Mouse (Mus musculus): Measurements from ENCODE around the gene Lipi. TPM values are rescaled to one million over a fixed set of nuclear protein-coding genes. Genes with fewer than 3 reads are reported as not detected.

The Lipi gene
- total RNA-seq (2014; rRNA removed) (not detected in 2 replicates), polyA plus RNA-seq (2012; rRNA removed) (not detected in 2 replicates)

DNA sequence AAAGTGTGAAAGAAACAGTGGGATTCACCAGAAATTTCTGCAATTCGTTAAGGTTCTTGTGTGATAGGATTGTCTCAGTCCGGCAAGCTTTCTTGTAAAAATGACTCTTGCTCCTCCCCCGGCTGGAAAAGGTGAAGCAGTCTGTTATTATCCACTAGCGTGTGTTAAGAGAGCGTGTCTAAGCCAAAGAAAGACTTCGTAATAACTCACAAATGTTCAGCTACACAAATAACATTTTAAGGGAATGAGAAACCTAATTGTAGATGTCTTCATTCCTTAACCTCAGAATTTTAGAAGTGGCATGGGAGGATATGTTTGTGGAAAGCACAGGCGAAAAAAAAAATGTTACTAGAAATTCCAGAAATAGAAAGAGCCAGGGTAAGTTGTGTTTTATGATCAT, at the start of gene Lipi:
Lipi (minus strand) TSS at position 101 of the 400 bp plus-strand sequence.
- no peaks in the 10 kb centered on the region for H3K27me3 ChIP-seq (ENCODE audit: control insufficient read depth, insufficient read depth, low read length)
- no peak for TF ChIP-seq CTCF (IDR thresholded peaks at IDR 0.05; ENCODE audit: low read depth, low read length)
- no peak for DNase-seq (ENCODE audit: extremely low read depth, low read depth, low spot score)
- H3K9ac ChIP-seq (ENCODE audit: low read depth, low read length) = no peak within 1 kb of the TSS
- no peaks in the 10 kb centered on the region for H3K36me3 ChIP-seq (ENCODE audit: control insufficient read depth, insufficient read depth, low read length)
- H3K4me3 ChIP-seq (ENCODE audit: insufficient read depth, low read depth, low read length) = no peak within 1 kb of the TSS
- H3K27ac ChIP-seq (replicated peaks; ENCODE audit: insufficient read depth, low read depth, low read length) = no peak within 1 kb of the TSS
- 82% methylated on average over 7 of the region's 7 CpGs for WGBS
- no peaks in the 10 kb centered on the region for H3K79me2 ChIP-seq (ENCODE audit: control insufficient read depth, insufficient read depth, low read length)
- no peaks in the 10 kb centered on the region for H3K4me1 ChIP-seq (ENCODE audit: control insufficient read depth, insufficient read depth, low read length)

DNA sequence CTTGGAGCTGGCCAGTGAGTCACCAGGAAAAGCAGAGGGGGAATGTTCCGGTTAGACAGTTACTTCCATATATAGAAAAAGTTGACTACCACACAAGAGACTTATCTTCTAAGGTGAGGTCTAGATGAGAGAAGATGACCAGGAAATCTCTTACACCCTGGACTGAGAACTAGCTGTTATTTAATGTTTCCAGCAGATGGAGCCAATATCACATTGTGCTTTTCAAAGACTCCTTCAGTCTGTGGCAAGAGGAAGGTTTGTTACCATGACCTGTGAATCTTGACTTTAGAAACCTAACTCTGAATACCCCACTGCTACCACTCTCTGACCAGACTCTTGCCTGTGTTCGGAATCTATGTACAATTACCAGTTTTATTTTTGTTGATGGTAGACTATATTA, 42.0 kb upstream of the Lipi start:
- TF ChIP-seq CTCF (IDR thresholded peaks at IDR 0.05; ENCODE audit: low read depth, low read length) (no peak), POLR2A (IDR thresholded peaks at IDR 0.05; ENCODE audit: extremely low read depth, insufficient read depth, low read length) (no peak)
- no peak for DNase-seq (ENCODE audit: extremely low read depth, low read depth, low spot score)
- Histone ChIP-seq H3K9ac (ENCODE audit: low read depth, low read length) (no peak overlapping the region), H3K4me1 (ENCODE audit: control insufficient read depth, insufficient read depth, low read length) (no peaks in the 10 kb centered on the region), H3K4me3 (ENCODE audit: insufficient read depth, low read depth, low read length) (no peak overlapping the region), H3K36me3 (ENCODE audit: control insufficient read depth, insufficient read depth, low read length) (no peaks in the 10 kb centered on the region), H3K27ac (replicated peaks; ENCODE audit: insufficient read depth, low read depth, low read length) (no peak overlapping the region), H3K27me3 (ENCODE audit: control insufficient read depth, insufficient read depth, low read length) (no peaks in the 10 kb centered on the region), H3K79me2 (ENCODE audit: control insufficient read depth, insufficient read depth, low read length) (no peaks in the 10 kb centered on the region)
- WGBS = 76% methylated on average over 2 of the region's 2 CpGs

DNA sequence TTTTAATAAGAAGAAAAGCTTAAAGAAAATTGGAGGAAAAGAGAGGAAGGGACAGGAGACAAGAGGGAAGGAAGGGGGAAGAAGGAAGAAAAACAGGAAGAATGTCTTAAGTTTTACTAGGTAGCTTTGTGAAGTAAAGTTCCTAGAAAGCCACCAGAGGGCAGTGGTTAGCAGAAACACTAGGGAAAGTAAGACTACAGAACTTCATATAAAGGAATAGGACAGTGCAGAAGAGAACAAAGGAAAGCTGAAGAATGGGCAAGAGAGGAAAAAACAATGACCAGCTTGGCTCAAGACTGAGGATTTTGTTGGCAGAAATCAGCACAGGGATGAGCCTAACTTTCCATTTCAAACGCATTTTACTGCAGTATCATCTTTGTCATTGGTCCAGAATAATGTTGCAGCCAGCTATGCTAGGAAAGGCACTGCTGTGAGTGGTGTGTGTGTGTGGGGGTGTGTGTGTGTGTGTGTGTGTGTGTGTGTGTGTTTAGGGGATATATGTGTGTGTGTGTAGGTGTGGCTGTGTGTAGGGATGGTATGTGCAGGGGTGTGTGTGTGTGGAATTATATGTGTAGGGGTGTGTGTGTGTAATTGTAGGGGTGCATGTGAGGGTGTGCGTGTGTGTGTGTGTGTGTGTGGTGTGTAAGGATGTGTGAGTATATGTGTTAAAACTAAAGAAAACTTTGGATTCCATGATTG, 31.9 kb upstream of the Lipi start:
- TF ChIP-seq CTCF (IDR thresholded peaks at IDR 0.05; ENCODE audit: low read depth, low read length) (peak; percentile 33; the same call in 1 of the 2 replicates), POLR2A (IDR thresholded peaks at IDR 0.05; ENCODE audit: extremely low read depth, insufficient read depth, low read length) (no peak)
- no peaks in the 10 kb centered on the region for H3K79me2 ChIP-seq (ENCODE audit: control insufficient read depth, insufficient read depth, low read length)
- peak; percentile 35 for DNase-seq (ENCODE audit: extremely low read depth, low read depth, low spot score)
- no peak overlapping the region for H3K4me3 ChIP-seq (ENCODE audit: insufficient read depth, low read depth, low read length)
- no peaks in the 10 kb centered on the region for H3K27me3 ChIP-seq (ENCODE audit: control insufficient read depth, insufficient read depth, low read length)
- H3K9ac ChIP-seq (ENCODE audit: low read depth, low read length) = no peak overlapping the region
- 60% methylated on average over 2 of the region's 2 CpGs for WGBS
- H3K4me1 ChIP-seq (ENCODE audit: control insufficient read depth, insufficient read depth, low read length) = no peaks in the 10 kb centered on the region
- no peaks in the 10 kb centered on the region for H3K36me3 ChIP-seq (ENCODE audit: control insufficient read depth, insufficient read depth, low read length)
- H3K27ac ChIP-seq (replicated peaks; ENCODE audit: insufficient read depth, low read depth, low read length) = no peak overlapping the region

DNA sequence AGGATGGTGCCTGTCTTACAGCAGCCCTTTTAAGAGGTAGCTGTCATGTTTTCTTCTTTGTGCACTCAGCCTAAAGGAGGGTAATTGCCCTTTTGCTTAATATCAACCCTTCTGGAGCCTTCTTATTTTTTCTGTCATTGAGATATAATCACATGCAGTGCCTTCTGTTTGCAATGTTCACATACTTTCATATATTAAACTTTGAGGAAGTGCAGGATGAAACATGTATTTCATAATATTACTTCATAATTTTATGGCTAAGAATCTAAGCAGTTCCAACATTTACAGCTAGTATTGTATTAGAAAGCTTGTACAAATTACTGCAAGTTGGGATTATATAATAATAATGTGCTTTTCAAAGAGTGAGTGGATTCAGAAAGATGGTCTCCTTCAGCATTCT, 26.7 kb upstream of the Lipi start:
- no peaks in the 10 kb centered on the region for H3K27me3 ChIP-seq (ENCODE audit: control insufficient read depth, insufficient read depth, low read length)
- H3K79me2 ChIP-seq (ENCODE audit: control insufficient read depth, insufficient read depth, low read length) = no peaks in the 10 kb centered on the region
- no peak overlapping the region for H3K4me3 ChIP-seq (ENCODE audit: insufficient read depth, low read depth, low read length)
- H3K4me1 ChIP-seq (ENCODE audit: control insufficient read depth, insufficient read depth, low read length) = no peaks in the 10 kb centered on the region
- TF ChIP-seq POLR2A (IDR thresholded peaks at IDR 0.05; ENCODE audit: extremely low read depth, insufficient read depth, low read length) (no peak), CTCF (IDR thresholded peaks at IDR 0.05; ENCODE audit: low read depth, low read length) (no peak)
- no peak overlapping the region for H3K27ac ChIP-seq (replicated peaks; ENCODE audit: insufficient read depth, low read depth, low read length)
- DNase-seq (ENCODE audit: extremely low read depth, low read depth, low spot score) = no peak
- no peaks in the 10 kb centered on the region for H3K36me3 ChIP-seq (ENCODE audit: control insufficient read depth, insufficient read depth, low read length)
- no peak overlapping the region for H3K9ac ChIP-seq (ENCODE audit: low read depth, low read length)

DNA sequence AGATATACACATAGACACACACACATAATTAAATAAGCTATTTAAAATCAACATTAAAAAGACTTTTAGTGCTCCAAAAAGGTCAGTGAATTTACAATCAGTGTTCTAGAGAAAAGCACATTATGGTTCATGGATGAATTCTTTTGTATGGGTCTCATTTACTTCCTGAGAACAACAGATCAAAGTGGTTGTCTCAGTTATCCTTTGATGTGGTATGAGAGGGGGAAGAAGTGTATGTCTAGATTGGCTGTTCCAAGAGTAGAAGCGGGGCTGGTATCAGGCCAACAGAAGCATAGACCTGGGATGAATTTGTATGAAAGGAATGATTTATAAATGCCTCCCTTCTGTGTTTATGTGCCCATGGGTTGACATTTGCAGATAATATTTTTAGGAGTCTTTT, 20.6 kb upstream of the Lipi start:
- TF ChIP-seq CTCF (IDR thresholded peaks at IDR 0.05; ENCODE audit: low read depth, low read length) = no peak
- no peak for TF ChIP-seq POLR2A (IDR thresholded peaks at IDR 0.05; ENCODE audit: extremely low read depth, insufficient read depth, low read length)
- WGBS = 93% methylated on average over 1 of the region's 1 CpGs
- Histone ChIP-seq H3K4me3 (ENCODE audit: insufficient read depth, low read depth, low read length) (no peak overlapping the region), H3K36me3 (ENCODE audit: control insufficient read depth, insufficient read depth, low read length) (no peaks in the 10 kb centered on the region), H3K79me2 (ENCODE audit: control insufficient read depth, insufficient read depth, low read length) (no peaks in the 10 kb centered on the region), H3K9ac (ENCODE audit: low read depth, low read length) (no peak overlapping the region), H3K4me1 (ENCODE audit: control insufficient read depth, insufficient read depth, low read length) (no peaks in the 10 kb centered on the region), H3K27ac (replicated peaks; ENCODE audit: insufficient read depth, low read depth, low read length) (no peak overlapping the region), H3K27me3 (ENCODE audit: control insufficient read depth, insufficient read depth, low read length) (no peaks in the 10 kb centered on the region)
- DNase-seq (ENCODE audit: extremely low read depth, low read depth, low spot score) = no peak

DNA sequence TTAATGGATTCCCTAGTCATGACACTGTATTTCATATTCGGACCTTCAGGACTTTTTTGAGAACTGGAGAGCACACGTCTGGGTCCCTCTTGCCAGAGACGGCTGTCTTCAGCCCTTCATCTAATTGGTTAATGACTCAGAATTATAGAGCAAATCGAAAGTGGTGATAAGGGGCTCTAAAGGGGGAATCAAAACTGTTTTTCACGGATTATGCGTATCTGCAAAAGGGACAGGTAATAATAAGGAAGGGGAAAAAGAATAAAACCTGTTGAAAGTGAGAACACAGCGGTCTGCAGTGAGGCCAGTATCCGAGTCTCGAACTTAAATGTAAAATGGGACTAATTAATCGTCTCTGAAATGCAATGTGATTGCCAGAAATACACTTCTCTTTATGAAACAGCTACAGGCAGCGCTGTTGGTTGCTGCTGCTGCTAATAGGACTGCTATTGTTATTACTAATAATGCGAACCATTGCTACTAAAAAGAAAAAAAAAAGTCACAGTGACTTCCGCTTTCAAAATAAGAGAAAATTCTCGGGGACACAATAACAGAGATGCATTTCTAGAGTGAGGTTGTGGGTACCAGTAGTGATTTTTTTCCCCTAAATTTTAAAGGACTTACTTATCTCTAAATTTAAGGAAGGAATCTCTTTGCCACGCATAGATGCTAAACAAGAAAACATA, 7.8 kb upstream of the Lipi start:
- DNase-seq (ENCODE audit: extremely low read depth, low read depth, low spot score) = no peak
- Histone ChIP-seq H3K27ac (replicated peaks; ENCODE audit: insufficient read depth, low read depth, low read length) (no peak overlapping the region), H3K4me1 (ENCODE audit: control insufficient read depth, insufficient read depth, low read length) (peaks cover 3% of the 10 kb centered on the region; the same call in 1 of the 2 replicates), H3K79me2 (ENCODE audit: control insufficient read depth, insufficient read depth, low read length) (no peaks in the 10 kb centered on the region), H3K9ac (ENCODE audit: low read depth, low read length) (no peak overlapping the region), H3K4me3 (ENCODE audit: insufficient read depth, low read depth, low read length) (0 out of 2 replicates have a peak overlapping the region, but pooled peaks have one; percentile 65), H3K27me3 (ENCODE audit: control insufficient read depth, insufficient read depth, low read length) (no peaks in the 10 kb centered on the region), H3K36me3 (ENCODE audit: control insufficient read depth, insufficient read depth, low read length) (no peaks in the 10 kb centered on the region)
- TF ChIP-seq POLR2A (IDR thresholded peaks at IDR 0.05; ENCODE audit: extremely low read depth, insufficient read depth, low read length) (no peak), CTCF (IDR thresholded peaks at IDR 0.05; ENCODE audit: low read depth, low read length) (no peak)
- WGBS = 28% methylated on average over 15 of the region's 15 CpGs
